ENCODE assay signal across 9 mouse cellular contexts in genomic region chr1:124845681-124846080, GRCm38 (mm10).
DNase-seq lines count a peak whose midpoint lies in the region; ATAC-seq lines count a peak whose summit lies in the region.
"Had no signal": no experiment of that assay in that cellular context is flagged by ENCODE, and none has a peak within 500 bp of the region (broad histone marks: within the 10 kb centered on the region; RNA-seq: fewer than 3 reads in every experiment).

No protein-coding gene starts in this region.

- H3K4me2 ChIP-seq in embryonic facial prominence, embryonic 14.5 days (ENCODE audit: low read depth, low read length), result no peak overlapping the region

- H3K9me3 ChIP-seq in embryonic facial prominence, embryonic 14.5 days (ENCODE audit: control insufficient read depth, low read length), result no peaks in the 10 kb centered on the region

- 55% methylated on average over 6 of the region's 6 CpGs for WGBS in embryonic facial prominence, embryonic 14.5 days

- no peak overlapping the region for H3K4me3 ChIP-seq in embryonic facial prominence, embryonic 14.5 days (ENCODE audit: low read depth, low read length)

- no peaks in the 10 kb centered on the region for H3K4me1 ChIP-seq in embryonic facial prominence, embryonic 14.5 days (ENCODE audit: control insufficient read depth, insufficient read depth, low read length)

- H3K27me3 ChIP-seq in embryonic facial prominence, embryonic 14.5 days (replicated peaks; ENCODE audit: control insufficient read depth, insufficient read depth, low read length), result no peaks in the 10 kb centered on the region

- no peak for ATAC-seq in embryonic facial prominence, embryonic 14.5 days (ENCODE audit: low read depth)
- ATAC-seq in erythroblast, adult 5-6 weeks (replicated peaks; ENCODE audit: low FRiP score, poor library complexity, severe bottlenecking), result no peak

- peak; percentile 8 to 47 for DNase-seq in heart, postnatal 10 days
- DNase-seq in heart, adult 11 months, result no peak
- peak; percentile 4 for DNase-seq in thymus, postnatal 14 days
- no peak for DNase-seq in thymus, postnatal 0 days (ENCODE audit: low spot score)
- DNase-seq in embryonic facial prominence, embryonic 14.5 days (ENCODE audit: low spot score), result peak; percentile 56
- DNase-seq in lung, postnatal 4 days, result peak; percentile 19
- no peak for DNase-seq in cerebellum, postnatal 14 days

- no peak overlapping the region for H3K27ac ChIP-seq in embryonic facial prominence, embryonic 14.5 days (replicated peaks; ENCODE audit: low read depth, low read length)

- H3K9ac ChIP-seq in embryonic facial prominence, embryonic 14.5 days (ENCODE audit: low read depth, low read length), result no peak overlapping the region

- intact Hi-C loops in heart, postnatal 10 days (cut with DNase I), result no loop called here

- no peaks in the 10 kb centered on the region for H3K36me3 ChIP-seq in embryonic facial prominence, embryonic 14.5 days (ENCODE audit: control insufficient read depth, insufficient read depth, low read length)
- H3K36me3 ChIP-seq: G1E had no signal

Comparison
In these comparisons a context has a peak if more than half of its experiments do, and no peak if none do; other contexts are left out.
1. DNase-seq: peak in heart, postnatal 10 days (2 of 2), thymus, postnatal 14 days (single experiment), embryonic facial prominence, embryonic 14.5 days (single experiment) and lung, postnatal 4 days (2 of 2); none in heart, adult 11 months (single experiment), thymus, postnatal 0 days (single experiment) and cerebellum, postnatal 14 days (0 of 2).